Comparison of ENCODE assay signal across 8 mouse cellular contexts in genomic region chr5:114126499-114127244, GRCm38 (mm10). TPM values are rescaled to one million over a fixed set of nuclear protein-coding genes. Genes with fewer than 3 reads are reported as not detected.
DNase-seq lines count a peak whose midpoint lies in the region; ATAC-seq lines count a peak whose summit lies in the region.

No protein-coding gene starts in this region.

- H3K27ac ChIP-seq in lung, embryonic 16.5 days (ENCODE audit: low read length) = no peak overlapping the region
- no peak overlapping the region for H3K27ac ChIP-seq in forebrain, embryonic 11.5 days (ENCODE audit: low read depth, low read length)
- no peak overlapping the region for H3K27ac ChIP-seq in limb, embryonic 13.5 days
- H3K27ac ChIP-seq in stomach, embryonic 15.5 days = peak overlapping the region; percentile 93; the same call in 1 of the 2 replicates

- H3K27me3 ChIP-seq in lung, embryonic 16.5 days (ENCODE audit: control insufficient read depth, insufficient read depth, low read depth, low read length) = no peaks in the 10 kb centered on the region
- H3K27me3 ChIP-seq in forebrain, embryonic 11.5 days (ENCODE audit: control insufficient read depth, insufficient read depth, low read length) = no peaks in the 10 kb centered on the region
- no peaks in the 10 kb centered on the region for H3K27me3 ChIP-seq in limb, embryonic 13.5 days
- H3K27me3 ChIP-seq in stomach, embryonic 15.5 days (replicated peaks) = no peaks in the 10 kb centered on the region

- H3K4me2 ChIP-seq in lung, embryonic 16.5 days (ENCODE audit: low read depth, low read length) = peak overlapping the region; percentile 96
- peak overlapping the region; percentile 95; the same call in 1 of the 2 replicates for H3K4me2 ChIP-seq in forebrain, embryonic 11.5 days (ENCODE audit: low read depth, low read length, severe bottlenecking)
- peak overlapping the region; percentile 94 for H3K4me2 ChIP-seq in limb, embryonic 13.5 days (replicated peaks)
- H3K4me2 ChIP-seq in stomach, embryonic 15.5 days = peak overlapping the region; percentile 99

- peaks cover 17% of the 10 kb centered on the region for H3K36me3 ChIP-seq in lung, embryonic 16.5 days (ENCODE audit: control insufficient read depth, insufficient read depth, low read length)
- H3K36me3 ChIP-seq in forebrain, embryonic 11.5 days (ENCODE audit: control insufficient read depth, insufficient read depth, low read length) = peaks cover 2% of the 10 kb centered on the region; the same call in 1 of the 2 replicates
- H3K36me3 ChIP-seq in limb, embryonic 13.5 days = peaks cover 44% of the 10 kb centered on the region
- H3K36me3 ChIP-seq in stomach, embryonic 15.5 days = peaks cover 25% of the 10 kb centered on the region

- no peak for DNase-seq in lung, postnatal 36 days
- DNase-seq in forebrain, embryonic 11.5 days (ENCODE audit: low spot score) = no peak
- DNase-seq in B cell, adult 2 months = no peak
- DNase-seq in thymus, postnatal 10 days (ENCODE audit: low spot score in 2 of 2) = no peak

- no peak for ATAC-seq in lung, embryonic 16.5 days (ENCODE audit: low read depth)
- no peak for ATAC-seq in forebrain, embryonic 11.5 days (replicated peaks; ENCODE audit: low FRiP score)
- no peak for ATAC-seq in limb, embryonic 13.5 days (ENCODE audit: low FRiP score, low read depth)
- ATAC-seq in stomach, embryonic 15.5 days (ENCODE audit: insufficient read depth, low FRiP score, low read depth) = no peak
- ATAC-seq in frontal cortex, adult (ENCODE audit: low TSS enrichment) = no peak

- peak overlapping the region; percentile 71 for H3K4me3 ChIP-seq in lung, embryonic 16.5 days (ENCODE audit: low read length)
- H3K4me3 ChIP-seq in forebrain, embryonic 11.5 days (ENCODE audit: low read depth, low read length) = peak overlapping the region; percentile 57
- peak overlapping the region; percentile 68 for H3K4me3 ChIP-seq in limb, embryonic 13.5 days
- peak overlapping the region; percentile 72; the same call in 1 of the 2 replicates for H3K4me3 ChIP-seq in stomach, embryonic 15.5 days (replicated peaks)

- 87% methylated on average over 7 of the region's 7 CpGs for WGBS in lung, embryonic 16.5 days
- 82% methylated on average over 7 of the region's 7 CpGs for WGBS in forebrain, embryonic 11.5 days
- WGBS in limb, embryonic 13.5 days = 90% methylated on average over 7 of the region's 7 CpGs
- WGBS in stomach, embryonic 15.5 days = 82% methylated on average over 7 of the region's 7 CpGs

- peaks cover 6% of the 10 kb centered on the region for H3K4me1 ChIP-seq in lung, embryonic 16.5 days (replicated peaks; ENCODE audit: control insufficient read depth, insufficient read depth, low read length)
- no peaks in the 10 kb centered on the region; the same call in 1 of the 2 replicates for H3K4me1 ChIP-seq in forebrain, embryonic 11.5 days (replicated peaks; ENCODE audit: control insufficient read depth, insufficient read depth, low read length)
- peaks cover 7% of the 10 kb centered on the region for H3K4me1 ChIP-seq in limb, embryonic 13.5 days
- H3K4me1 ChIP-seq in stomach, embryonic 15.5 days = peaks cover 15% of the 10 kb centered on the region

- H3K9me3 ChIP-seq in lung, embryonic 16.5 days (ENCODE audit: control insufficient read depth, low read length) = no peaks in the 10 kb centered on the region
- no peaks in the 10 kb centered on the region for H3K9me3 ChIP-seq in forebrain, embryonic 11.5 days (ENCODE audit: control insufficient read depth, low read length)
- no peaks in the 10 kb centered on the region for H3K9me3 ChIP-seq in limb, embryonic 13.5 days
- H3K9me3 ChIP-seq in stomach, embryonic 15.5 days = no peaks in the 10 kb centered on the region

- H3K9ac ChIP-seq in lung, embryonic 16.5 days (ENCODE audit: low read length) = no peak overlapping the region
- no peak overlapping the region for H3K9ac ChIP-seq in forebrain, embryonic 11.5 days (ENCODE audit: low read length)
- H3K9ac ChIP-seq in limb, embryonic 13.5 days = no peak overlapping the region
- no peak overlapping the region for H3K9ac ChIP-seq in stomach, embryonic 15.5 days

RNA-seq across cellular contexts. Expression of gene Alkbh2, which starts 1.3 kb away (rescaled TPM):
- polyA plus RNA-seq in lung, embryonic 16.5 days (2015; fragmentation: Nextera tagmentation; extraction: Ambion mirVana) = 6.3 and 8.0 TPM in 2 replicates
- 12.6 and 12.9 TPM in 2 replicates for polyA plus RNA-seq in forebrain, embryonic 11.5 days (2014; fragmentation: Nextera tagmentation; extraction: Ambion mirVana)
- 10.8 and 11.9 TPM in 2 replicates for polyA plus RNA-seq in limb, embryonic 13.5 days (2015; fragmentation: Nextera tagmentation; extraction: Ambion mirVana)
- polyA plus RNA-seq in stomach, embryonic 15.5 days (2015; fragmentation: Nextera tagmentation; extraction: Ambion mirVana) = 9.3 and 13.3 TPM in 2 replicates

RNA-seq across cellular contexts. Expression of gene Ung, which starts 3.5 kb away (rescaled TPM):
- polyA plus RNA-seq in lung, embryonic 16.5 days (2015; fragmentation: Nextera tagmentation; extraction: Ambion mirVana) = 33.8 and 38.6 TPM in 2 replicates
- polyA plus RNA-seq in forebrain, embryonic 11.5 days (2014; fragmentation: Nextera tagmentation; extraction: Ambion mirVana) = 49.4 and 50.6 TPM in 2 replicates
- polyA plus RNA-seq in limb, embryonic 13.5 days (2015; fragmentation: Nextera tagmentation; extraction: Ambion mirVana) = 46.9 and 48.3 TPM in 2 replicates
- 42.9 and 46.7 TPM in 2 replicates for polyA plus RNA-seq in stomach, embryonic 15.5 days (2015; fragmentation: Nextera tagmentation; extraction: Ambion mirVana)

RNA-seq across cellular contexts. Expression of gene Acacb, which starts 19.7 kb away (rescaled TPM):
- 2.0 and 2.3 TPM in 2 replicates for polyA plus RNA-seq in lung, embryonic 16.5 days (2015; fragmentation: Nextera tagmentation; extraction: Ambion mirVana)
- 1.3 and 1.9 TPM in 2 replicates for polyA plus RNA-seq in forebrain, embryonic 11.5 days (2014; fragmentation: Nextera tagmentation; extraction: Ambion mirVana)
- polyA plus RNA-seq in limb, embryonic 13.5 days (2015; fragmentation: Nextera tagmentation; extraction: Ambion mirVana) = 4.3 and 5.0 TPM in 2 replicates
- 2.1 and 2.2 TPM in 2 replicates for polyA plus RNA-seq in stomach, embryonic 15.5 days (2015; fragmentation: Nextera tagmentation; extraction: Ambion mirVana)

RNA-seq across cellular contexts. Expression of gene Svop, which starts 35.3 kb away (rescaled TPM):
- polyA plus RNA-seq in lung, embryonic 16.5 days (2015; fragmentation: Nextera tagmentation; extraction: Ambion mirVana) = 0.30 and 0.41 TPM in 2 replicates
- polyA plus RNA-seq in forebrain, embryonic 11.5 days (2014; fragmentation: Nextera tagmentation; extraction: Ambion mirVana) = 17.6 and 19.4 TPM in 2 replicates
- polyA plus RNA-seq in limb, embryonic 13.5 days (2015; fragmentation: Nextera tagmentation; extraction: Ambion mirVana) = 0.05 and 0.23 TPM in 2 replicates
- polyA plus RNA-seq in stomach, embryonic 15.5 days (2015; fragmentation: Nextera tagmentation; extraction: Ambion mirVana) = 1.9 and 2.6 TPM in 2 replicates
